Mouse (Mus musculus): Measurements from ENCODE around the gene Paf1. TPM values are rescaled to one million over a fixed set of nuclear protein-coding genes. Genes with fewer than 3 reads are reported as not detected.

The Paf1 gene
- polyA plus RNA-seq, 1 experiment from 2014 or later: 93.0 TPM

DNA sequence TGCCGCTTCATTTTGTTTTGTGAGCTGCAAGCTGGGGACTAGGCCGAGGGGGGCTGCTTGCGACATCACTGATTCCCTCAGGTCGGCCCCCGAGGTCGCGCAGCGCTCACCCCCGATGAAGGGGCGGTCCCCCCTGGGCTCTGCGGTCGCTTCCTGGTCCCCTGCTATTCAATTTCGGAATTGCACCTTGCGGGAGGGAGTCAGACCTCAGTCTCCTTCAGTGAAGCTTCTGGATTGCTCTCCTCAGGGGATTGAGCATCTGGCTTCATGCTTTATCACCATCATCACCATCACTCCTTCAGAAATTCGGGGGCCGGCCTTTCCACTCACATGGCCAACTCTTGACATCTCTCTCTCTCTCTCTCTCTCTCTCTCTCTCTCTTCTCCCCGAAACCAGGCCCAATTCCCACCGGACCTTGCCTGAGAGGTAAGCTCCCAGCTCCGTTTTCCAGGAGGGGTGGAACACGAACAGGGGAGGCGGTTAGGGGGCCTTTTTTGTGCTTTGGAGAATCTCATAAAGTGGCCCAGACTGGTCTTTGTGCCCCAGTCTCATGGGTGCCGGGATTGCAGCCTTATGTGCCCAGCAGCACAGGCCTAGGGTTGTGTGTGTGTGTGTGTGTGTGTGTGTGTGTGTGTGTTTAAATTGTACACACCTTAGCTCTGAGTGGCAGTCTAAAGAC lies 661 bp downstream of the Paf1 start:
- Histone ChIP-seq H3K4me1 (replicated peaks) (peaks cover 28% of the 10 kb centered on the region), H3K4me2 (peak overlapping the region; percentile 90), H3K9ac (peak overlapping the region; percentile 90), H3K4me3 (peak overlapping the region; percentile 93), H3K36me3 (peaks cover 57% of the 10 kb centered on the region), H3K27ac (peak overlapping the region; percentile 86), H3K9me3 (no peaks in the 10 kb centered on the region), H3K27me3 (no peaks in the 10 kb centered on the region)
- ATAC-seq (ENCODE audit: low FRiP score): no peak
- WGBS: 9% methylated on average over 22 of the region's 22 CpGs

- peaks cover 55% of the 10 kb centered on the region for H3K36me3 ChIP-seq
- 97% methylated on average over 4 of the region's 4 CpGs for WGBS
Measured at GRCm38 (mm10) chr7:28395425-28395824, 2.7 kb downstream of the Paf1 start.

DNA sequence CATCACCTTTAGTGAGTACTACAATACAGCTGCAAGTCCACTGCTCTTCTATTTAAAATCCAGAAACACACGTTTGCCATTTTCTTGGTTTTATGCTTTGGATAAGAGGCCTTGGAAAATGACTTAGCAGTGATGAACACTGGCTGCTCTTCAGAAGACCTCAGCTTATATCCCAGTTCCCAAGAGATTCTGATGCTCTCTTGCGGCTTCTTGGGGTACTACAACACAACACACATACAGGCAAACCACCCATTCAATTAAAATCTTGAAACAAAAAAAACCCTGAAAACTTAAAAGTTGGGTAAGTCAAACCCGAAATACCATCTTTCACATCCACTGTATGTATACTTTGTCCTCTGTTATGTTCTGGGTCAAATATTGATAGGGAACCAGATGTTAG lies 5.2 kb downstream of the Paf1 start:
- Histone ChIP-seq H3K9me3 (no peaks in the 10 kb centered on the region), H3K4me1 (replicated peaks) (peaks cover 16% of the 10 kb centered on the region), H3K9ac (no peak overlapping the region), H3K27me3 (no peaks in the 10 kb centered on the region), H3K4me3 (no peak overlapping the region), H3K4me2 (no peak overlapping the region), H3K27ac (no peak overlapping the region), H3K36me3 (peaks cover 75% of the 10 kb centered on the region)
- WGBS: 64% methylated on average over 3 of the region's 3 CpGs
- no peak for ATAC-seq (ENCODE audit: low FRiP score)

More at GRCm38 (mm10) chr7:28395425-28395824, 2.7 kb downstream of the Paf1 start:
- H3K4me1 ChIP-seq (replicated peaks): peaks cover 28% of the 10 kb centered on the region
- no peak overlapping the region for H3K27ac ChIP-seq
- no peak for ATAC-seq (ENCODE audit: low FRiP score)
- no peak overlapping the region for H3K4me2 ChIP-seq
- no peaks in the 10 kb centered on the region for H3K9me3 ChIP-seq
- no peak overlapping the region for H3K9ac ChIP-seq
- no peaks in the 10 kb centered on the region for H3K27me3 ChIP-seq
- H3K4me3 ChIP-seq: no peak overlapping the region

GRCm38 (mm10) chr7:28398696-28399340 lies 6.1 kb downstream of the Paf1 start:
- H3K4me2 ChIP-seq: no peak overlapping the region
- no peak for ATAC-seq (ENCODE audit: low FRiP score)
- no peaks in the 10 kb centered on the region for H3K9me3 ChIP-seq
- H3K4me1 ChIP-seq (replicated peaks): peaks cover 10% of the 10 kb centered on the region
- H3K9ac ChIP-seq: no peak overlapping the region
- H3K4me3 ChIP-seq: no peak overlapping the region
- peaks cover 84% of the 10 kb centered on the region for H3K36me3 ChIP-seq
- 92% methylated on average over 10 of the region's 10 CpGs for WGBS
- no peaks in the 10 kb centered on the region for H3K27me3 ChIP-seq
- no peak overlapping the region for H3K27ac ChIP-seq

DNA sequence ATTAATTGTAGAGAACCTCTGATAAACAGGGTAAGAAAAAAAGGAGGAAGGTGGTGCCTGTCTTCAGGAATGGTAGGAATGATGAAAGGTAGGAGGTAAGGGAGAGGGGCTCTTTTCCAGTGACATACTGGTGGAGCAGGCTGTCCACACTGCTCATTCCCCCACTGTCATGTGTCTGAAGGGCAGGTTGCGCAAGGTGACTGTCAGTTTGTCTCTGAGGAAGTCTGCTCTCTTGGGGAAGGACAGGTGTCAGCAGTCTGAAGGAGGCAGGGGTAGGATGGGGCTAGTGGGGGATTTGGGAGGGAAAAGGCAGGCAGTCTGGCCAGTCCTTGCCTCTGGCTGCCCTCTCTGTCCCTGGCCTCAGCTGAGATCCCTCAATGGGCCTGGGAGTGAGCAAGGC lies 8.3 kb downstream of the Paf1 start:
- H3K4me3 ChIP-seq: no peak overlapping the region
- H3K36me3 ChIP-seq: peaks cover 91% of the 10 kb centered on the region
- H3K27me3 ChIP-seq: no peaks in the 10 kb centered on the region
- no peak for ATAC-seq (ENCODE audit: low FRiP score)
- H3K27ac ChIP-seq: no peak overlapping the region
- H3K9me3 ChIP-seq: no peaks in the 10 kb centered on the region
- 100% methylated on average over 1 of the region's 1 CpGs for WGBS
- no peak overlapping the region for H3K4me2 ChIP-seq
- no peak overlapping the region for H3K9ac ChIP-seq
- H3K4me1 ChIP-seq (replicated peaks): no peaks in the 10 kb centered on the region

DNA sequence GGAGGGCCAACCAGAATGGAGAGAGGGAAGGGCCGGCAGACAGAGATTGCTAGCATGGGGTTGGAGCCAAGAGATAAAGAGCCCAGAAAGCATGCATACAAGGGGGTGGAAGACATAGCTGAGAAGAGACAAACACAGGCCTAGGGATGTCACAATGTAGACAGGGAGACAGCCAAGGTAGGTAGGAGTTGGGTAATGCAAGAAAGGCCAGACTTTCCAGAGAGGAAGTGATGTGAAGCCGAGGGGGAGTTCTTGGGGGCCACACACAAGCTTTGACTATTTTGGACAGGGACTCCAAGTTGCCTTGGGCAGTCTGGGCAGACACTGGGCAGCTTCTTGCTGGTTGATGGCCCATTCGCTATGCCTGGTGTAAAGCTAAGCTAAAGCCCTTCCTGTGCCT lies 9.2 kb downstream of the Paf1 start:
- no peaks in the 10 kb centered on the region for H3K27me3 ChIP-seq
- no peak overlapping the region for H3K27ac ChIP-seq
- H3K4me2 ChIP-seq: no peak overlapping the region
- peaks cover 92% of the 10 kb centered on the region for H3K36me3 ChIP-seq
- 97% methylated on average over 3 of the region's 3 CpGs for WGBS
- H3K4me3 ChIP-seq: no peak overlapping the region
- H3K9ac ChIP-seq: no peak overlapping the region
- ATAC-seq (ENCODE audit: low FRiP score): no peak
- H3K9me3 ChIP-seq: no peaks in the 10 kb centered on the region
- H3K4me1 ChIP-seq (replicated peaks): no peaks in the 10 kb centered on the region

DNA sequence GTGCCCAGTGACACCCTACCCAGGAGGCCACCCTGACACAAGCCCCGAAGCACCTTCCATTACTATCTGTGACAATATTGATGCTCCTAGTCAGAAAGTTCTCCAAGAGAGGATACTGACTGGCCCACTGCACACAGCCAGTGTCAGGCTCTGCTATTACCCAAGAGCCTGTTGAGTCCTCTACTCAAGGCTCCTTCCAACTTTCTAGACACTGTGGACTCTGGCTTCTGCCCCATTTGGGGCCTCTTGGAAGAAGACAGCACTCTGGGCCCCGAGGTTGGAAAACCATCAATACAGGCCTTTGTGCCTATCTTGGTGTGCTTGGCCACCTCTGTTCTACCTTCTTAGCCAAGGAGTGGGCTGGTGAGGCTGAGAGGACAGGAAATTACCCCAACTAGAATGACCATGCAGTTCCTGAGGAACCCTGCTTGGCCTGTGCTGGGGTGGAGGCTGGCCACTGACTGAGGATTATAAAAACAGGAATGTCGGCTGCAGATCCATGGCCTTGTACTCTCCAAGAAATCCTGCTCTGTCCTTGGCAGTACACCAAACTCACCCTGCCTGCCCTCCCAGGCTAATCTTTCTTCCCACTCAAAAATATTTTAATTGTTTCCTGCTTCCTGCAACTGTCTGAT lies 18.2 kb downstream of the Paf1 start:
- H3K9me3 ChIP-seq: no peaks in the 10 kb centered on the region
- WGBS: 93% methylated on average over 3 of the region's 3 CpGs
- no peak overlapping the region for H3K4me2 ChIP-seq
- H3K27ac ChIP-seq: no peak overlapping the region
- H3K4me3 ChIP-seq: no peak overlapping the region
- H3K27me3 ChIP-seq: no peaks in the 10 kb centered on the region
- no peaks in the 10 kb centered on the region for H3K4me1 ChIP-seq (replicated peaks)
- no peak for ATAC-seq (ENCODE audit: low FRiP score)
- H3K9ac ChIP-seq: no peak overlapping the region
- H3K36me3 ChIP-seq: peaks cover 86% of the 10 kb centered on the region

DNA sequence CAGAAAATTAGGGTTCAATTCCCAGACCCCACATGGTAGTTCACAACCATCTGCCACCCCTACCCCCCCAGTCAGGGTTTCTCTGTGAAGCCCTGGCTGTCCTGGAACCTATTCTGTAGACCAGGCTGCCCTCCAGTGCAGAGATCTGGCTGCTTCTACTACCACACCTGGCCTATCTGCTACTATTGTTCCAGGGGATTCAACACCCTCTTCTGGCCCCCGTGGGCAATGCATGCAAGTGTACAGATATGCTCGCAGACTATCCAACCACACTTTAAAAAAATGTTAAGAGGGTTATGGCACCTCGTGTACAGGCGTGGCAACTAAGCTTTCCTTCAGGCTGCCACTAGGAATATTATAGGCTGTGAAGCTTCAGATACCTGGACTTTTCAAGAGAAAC lies 20.1 kb downstream of the Paf1 start:
- WGBS: 89% methylated on average over 4 of the region's 4 CpGs
- H3K36me3 ChIP-seq: peaks cover 82% of the 10 kb centered on the region
- H3K9me3 ChIP-seq: no peaks in the 10 kb centered on the region
- H3K27ac ChIP-seq: no peak overlapping the region
- ATAC-seq (ENCODE audit: low FRiP score): no peak
- no peaks in the 10 kb centered on the region for H3K4me1 ChIP-seq (replicated peaks)
- no peak overlapping the region for H3K4me3 ChIP-seq
- no peak overlapping the region for H3K9ac ChIP-seq
- H3K4me2 ChIP-seq: no peak overlapping the region
- H3K27me3 ChIP-seq: no peaks in the 10 kb centered on the region

- Histone ChIP-seq H3K4me2 (no peak overlapping the region), H3K9ac (no peak overlapping the region), H3K27me3 (no peaks in the 10 kb centered on the region), H3K4me3 (no peak overlapping the region), H3K9me3 (no peaks in the 10 kb centered on the region), H3K4me1 (replicated peaks) (peaks cover 5% of the 10 kb centered on the region; the same call in 1 of the 2 replicates), H3K36me3 (peaks cover 87% of the 10 kb centered on the region), H3K27ac (no peak overlapping the region)
- no peak for ATAC-seq (ENCODE audit: low FRiP score)
Measured at GRCm38 (mm10) chr7:28417368-28417767, 24.6 kb downstream of the Paf1 start.

DNA sequence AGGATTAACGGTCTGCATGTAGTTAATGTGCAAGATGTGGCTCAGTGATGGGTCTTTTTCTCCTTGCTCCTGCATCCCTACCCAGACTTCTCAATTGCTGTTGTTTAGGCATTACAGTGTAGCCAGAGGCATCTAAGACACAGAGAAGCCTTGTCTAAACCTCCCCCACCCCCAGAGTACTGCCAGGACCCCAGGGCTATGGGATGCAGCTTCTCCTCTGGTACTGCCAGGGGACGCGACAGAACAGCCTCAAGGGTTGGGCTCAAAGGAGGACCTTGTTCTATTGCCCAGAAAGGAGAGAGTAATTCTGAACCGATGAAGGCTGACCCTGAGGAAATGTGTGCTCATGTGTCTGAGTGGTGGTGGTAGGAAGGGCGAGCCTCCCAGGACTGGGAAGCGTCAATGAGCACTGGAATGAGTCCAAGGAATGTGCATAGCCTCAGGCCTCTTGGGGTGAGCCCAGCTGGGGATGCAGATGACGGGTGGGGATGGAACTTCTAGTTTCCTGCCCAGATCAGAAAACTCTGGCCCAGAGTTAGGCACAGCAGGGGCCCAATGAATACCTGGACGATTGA lies 25.4 kb downstream of the Paf1 start:
- no peak overlapping the region for H3K4me2 ChIP-seq
- WGBS: 81% methylated on average over 8 of the region's 8 CpGs
- no peaks in the 10 kb centered on the region for H3K9me3 ChIP-seq
- H3K27me3 ChIP-seq: no peaks in the 10 kb centered on the region
- peaks cover 5% of the 10 kb centered on the region; the same call in 1 of the 2 replicates for H3K4me1 ChIP-seq (replicated peaks)
- no peak overlapping the region for H3K9ac ChIP-seq
- no peak overlapping the region for H3K4me3 ChIP-seq
- no peak for ATAC-seq (ENCODE audit: low FRiP score)
- H3K36me3 ChIP-seq: peaks cover 87% of the 10 kb centered on the region
- no peak overlapping the region for H3K27ac ChIP-seq

DNA sequence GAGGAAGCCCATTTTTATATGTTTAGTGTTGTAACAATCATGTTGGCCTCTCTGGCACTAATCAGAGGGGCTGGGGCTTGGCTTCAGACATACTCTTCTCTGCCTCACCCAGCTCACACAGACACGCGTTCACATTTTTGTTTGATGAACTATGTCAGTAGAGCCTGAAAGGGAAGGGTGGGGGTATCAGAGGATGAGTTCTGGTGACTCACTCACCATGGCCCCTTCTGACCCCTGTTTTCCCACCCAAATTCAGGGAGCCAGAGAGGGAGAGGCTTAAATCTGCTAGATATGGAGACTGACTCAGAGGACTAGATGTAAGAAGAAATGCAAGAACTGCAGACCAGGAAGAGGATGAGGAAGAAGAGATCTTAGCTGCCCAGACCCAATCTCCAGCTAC lies 26.7 kb downstream of the Paf1 start:
- H3K27me3 ChIP-seq: no peaks in the 10 kb centered on the region
- no peak for ATAC-seq (ENCODE audit: low FRiP score)
- H3K27ac ChIP-seq: no peak overlapping the region
- H3K36me3 ChIP-seq: peaks cover 81% of the 10 kb centered on the region
- 100% methylated on average over 2 of the region's 2 CpGs for WGBS
- H3K4me3 ChIP-seq: no peak overlapping the region
- peaks cover 5% of the 10 kb centered on the region; the same call in 1 of the 2 replicates for H3K4me1 ChIP-seq (replicated peaks)
- no peaks in the 10 kb centered on the region for H3K9me3 ChIP-seq
- H3K4me2 ChIP-seq: no peak overlapping the region
- no peak overlapping the region for H3K9ac ChIP-seq

- WGBS: 88% methylated on average over 1 of the region's 1 CpGs
- no peak for ATAC-seq (ENCODE audit: low FRiP score)
- H3K4me2 ChIP-seq: no peak overlapping the region
- H3K27ac ChIP-seq: no peak overlapping the region
- no peaks in the 10 kb centered on the region for H3K27me3 ChIP-seq
- peaks cover 8% of the 10 kb centered on the region; the same call in 1 of the 2 replicates for H3K4me1 ChIP-seq (replicated peaks)
- peaks cover 61% of the 10 kb centered on the region for H3K36me3 ChIP-seq
- H3K9ac ChIP-seq: no peak overlapping the region
- no peaks in the 10 kb centered on the region for H3K9me3 ChIP-seq
- no peak overlapping the region for H3K4me3 ChIP-seq
Measured at GRCm38 (mm10) chr7:28423018-28423417, 30.3 kb downstream of the Paf1 start.
